Mouse (Mus musculus): ENCODE measurements around the gene Ier2. TPM values are rescaled to one million over a fixed set of nuclear protein-coding genes. Genes with fewer than 3 reads are reported as not detected.

Ier2 gene
- polyA plus RNA-seq, 1 experiment from 2014 or later, result 69.5 TPM

- peaks cover 12% of the 10 kb centered on the region for H3K4me1 ChIP-seq (ENCODE audit: control insufficient read depth, insufficient read depth, low read length)
- peak overlapping the region; percentile 79 for H3K4me2 ChIP-seq (ENCODE audit: low read depth, low read length)
- H3K9me3 ChIP-seq (replicated peaks; ENCODE audit: control insufficient read depth, low read length), result no peaks in the 10 kb centered on the region
- peak overlapping the region; percentile 58 for H3K4me3 ChIP-seq (replicated peaks; ENCODE audit: low read length)
- H3K27me3 ChIP-seq (ENCODE audit: control insufficient read depth, insufficient read depth, low read length), result no peaks in the 10 kb centered on the region
- WGBS, result under 1% methylated on average over 106 of the region's 106 CpGs
- H3K9ac ChIP-seq (ENCODE audit: low read length), result peak overlapping the region; percentile 81
- no peaks in the 10 kb centered on the region for H3K36me3 ChIP-seq (ENCODE audit: control insufficient read depth, insufficient read depth, low read length)
- peak overlapping the region; percentile 89 for H3K27ac ChIP-seq (ENCODE audit: low read length)
- ATAC-seq (ENCODE audit: insufficient read depth, low FRiP score), result peak; percentile 97
Observed at GRCm38 (mm10) chr8:84639162-84640009, 23.3 kb downstream of the Ier2 start.

DNA sequence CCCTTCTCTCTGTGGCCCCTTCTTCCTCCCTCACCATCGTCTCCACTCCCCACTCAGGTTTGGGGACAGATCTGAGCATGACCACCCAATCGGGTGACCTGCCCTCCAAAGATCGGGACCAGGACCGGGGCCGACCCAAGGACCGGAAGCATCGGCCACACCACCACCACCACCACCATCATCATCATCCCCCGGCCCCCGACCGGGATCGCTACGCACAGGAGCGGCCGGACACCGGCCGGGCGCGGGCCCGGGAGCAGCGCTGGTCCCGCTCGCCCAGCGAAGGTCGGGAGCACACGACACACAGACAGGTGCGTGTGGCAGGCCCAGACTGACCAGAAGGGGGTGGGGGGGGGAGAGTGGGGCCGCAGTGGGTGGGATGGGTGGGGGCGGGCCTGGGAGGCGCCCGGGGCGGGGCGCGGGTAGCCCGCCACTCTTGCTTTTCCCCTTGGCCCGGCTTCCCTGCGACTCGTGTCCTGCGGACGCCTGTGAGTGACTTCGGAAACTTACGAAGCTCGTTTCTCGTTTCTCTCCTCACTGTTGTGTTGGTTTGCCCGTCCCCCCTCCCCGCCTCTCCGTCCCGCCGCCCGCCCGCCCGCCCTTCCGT is 24.0 kb downstream of the Ier2 start:
- Histone ChIP-seq H3K9me3 (replicated peaks; ENCODE audit: control insufficient read depth, low read length) (no peaks in the 10 kb centered on the region), H3K27me3 (ENCODE audit: control insufficient read depth, insufficient read depth, low read length) (no peaks in the 10 kb centered on the region), H3K4me2 (ENCODE audit: low read depth, low read length) (peak overlapping the region; percentile 79), H3K4me1 (ENCODE audit: control insufficient read depth, insufficient read depth, low read length) (peaks cover 12% of the 10 kb centered on the region), H3K27ac (ENCODE audit: low read length) (peak overlapping the region; percentile 89), H3K9ac (ENCODE audit: low read length) (peak overlapping the region; percentile 81), H3K36me3 (ENCODE audit: control insufficient read depth, insufficient read depth, low read length) (no peaks in the 10 kb centered on the region), H3K4me3 (replicated peaks; ENCODE audit: low read length) (peak overlapping the region; percentile 58)
- ATAC-seq (ENCODE audit: insufficient read depth, low FRiP score), result peak; percentile 23
- WGBS, result under 1% methylated on average over 40 of the region's 52 CpGs

- Histone ChIP-seq H3K4me3 (replicated peaks; ENCODE audit: low read length) (peak overlapping the region; percentile 58), H3K4me2 (ENCODE audit: low read depth, low read length) (peak overlapping the region; percentile 79), H3K27ac (ENCODE audit: low read length) (peak overlapping the region; percentile 89; the same call in 1 of the 2 replicates), H3K27me3 (ENCODE audit: control insufficient read depth, insufficient read depth, low read length) (no peaks in the 10 kb centered on the region), H3K36me3 (ENCODE audit: control insufficient read depth, insufficient read depth, low read length) (no peaks in the 10 kb centered on the region), H3K9me3 (replicated peaks; ENCODE audit: control insufficient read depth, low read length) (no peaks in the 10 kb centered on the region), H3K4me1 (ENCODE audit: control insufficient read depth, insufficient read depth, low read length) (peaks cover 12% of the 10 kb centered on the region), H3K9ac (ENCODE audit: low read length) (peak overlapping the region; percentile 81)
- ATAC-seq (ENCODE audit: insufficient read depth, low FRiP score), result no peak
- 38% methylated on average over 8 of the region's 8 CpGs for WGBS
Observed at GRCm38 (mm10) chr8:84637946-84638554, 24.6 kb downstream of the Ier2 start.

GRCm38 (mm10) chr8:84636051-84636691 is 26.5 kb downstream of the Ier2 start:
- WGBS, result 82% methylated on average over 17 of the region's 17 CpGs
- ATAC-seq (ENCODE audit: insufficient read depth, low FRiP score), result no peak
- H3K9me3 ChIP-seq (replicated peaks; ENCODE audit: control insufficient read depth, low read length), result peaks cover 3% of the 10 kb centered on the region; the same call in 1 of the 2 replicates
- no peaks in the 10 kb centered on the region for H3K27me3 ChIP-seq (ENCODE audit: control insufficient read depth, insufficient read depth, low read length)
- H3K4me1 ChIP-seq (ENCODE audit: control insufficient read depth, insufficient read depth, low read length), result peaks cover 12% of the 10 kb centered on the region
- no peak overlapping the region for H3K27ac ChIP-seq (ENCODE audit: low read length)
- H3K36me3 ChIP-seq (ENCODE audit: control insufficient read depth, insufficient read depth, low read length), result no peaks in the 10 kb centered on the region
- H3K4me2 ChIP-seq (ENCODE audit: low read depth, low read length), result no peak overlapping the region
- no peak overlapping the region for H3K4me3 ChIP-seq (replicated peaks; ENCODE audit: low read length)
- no peak overlapping the region for H3K9ac ChIP-seq (ENCODE audit: low read length)

GRCm38 (mm10) chr8:84635397-84636050 is 27.1 kb downstream of the Ier2 start:
- WGBS, result 65% methylated on average over 14 of the region's 14 CpGs
- H3K9ac ChIP-seq (ENCODE audit: low read length), result no peak overlapping the region

GRCm38 (mm10) chr8:84634849-84635304 is 27.8 kb downstream of the Ier2 start:
- no peak for ATAC-seq (ENCODE audit: insufficient read depth, low FRiP score)
- Histone ChIP-seq H3K4me1 (ENCODE audit: control insufficient read depth, insufficient read depth, low read length) (peaks cover 9% of the 10 kb centered on the region), H3K4me3 (replicated peaks; ENCODE audit: low read length) (no peak overlapping the region), H3K9me3 (replicated peaks; ENCODE audit: control insufficient read depth, low read length) (peaks cover 3% of the 10 kb centered on the region; the same call in 1 of the 2 replicates), H3K4me2 (ENCODE audit: low read depth, low read length) (no peak overlapping the region), H3K27me3 (ENCODE audit: control insufficient read depth, insufficient read depth, low read length) (no peaks in the 10 kb centered on the region), H3K9ac (ENCODE audit: low read length) (peak overlapping the region; percentile 32; the same call in 1 of the 2 replicates), H3K36me3 (ENCODE audit: control insufficient read depth, insufficient read depth, low read length) (no peaks in the 10 kb centered on the region), H3K27ac (ENCODE audit: low read length) (no peak overlapping the region)
- 53% methylated on average over 9 of the region's 9 CpGs for WGBS

More at GRCm38 (mm10) chr8:84635397-84636050, 27.1 kb downstream of the Ier2 start:
- no peaks in the 10 kb centered on the region for H3K27me3 ChIP-seq (ENCODE audit: control insufficient read depth, insufficient read depth, low read length)
- ATAC-seq (ENCODE audit: insufficient read depth, low FRiP score), result no peak
- H3K9me3 ChIP-seq (replicated peaks; ENCODE audit: control insufficient read depth, low read length), result peaks cover 3% of the 10 kb centered on the region; the same call in 1 of the 2 replicates
- no peak overlapping the region for H3K4me3 ChIP-seq (replicated peaks; ENCODE audit: low read length)
- peaks cover 12% of the 10 kb centered on the region for H3K4me1 ChIP-seq (ENCODE audit: control insufficient read depth, insufficient read depth, low read length)
- no peaks in the 10 kb centered on the region for H3K36me3 ChIP-seq (ENCODE audit: control insufficient read depth, insufficient read depth, low read length)
- no peak overlapping the region for H3K4me2 ChIP-seq (ENCODE audit: low read depth, low read length)
- no peak overlapping the region for H3K27ac ChIP-seq (ENCODE audit: low read length)

DNA sequence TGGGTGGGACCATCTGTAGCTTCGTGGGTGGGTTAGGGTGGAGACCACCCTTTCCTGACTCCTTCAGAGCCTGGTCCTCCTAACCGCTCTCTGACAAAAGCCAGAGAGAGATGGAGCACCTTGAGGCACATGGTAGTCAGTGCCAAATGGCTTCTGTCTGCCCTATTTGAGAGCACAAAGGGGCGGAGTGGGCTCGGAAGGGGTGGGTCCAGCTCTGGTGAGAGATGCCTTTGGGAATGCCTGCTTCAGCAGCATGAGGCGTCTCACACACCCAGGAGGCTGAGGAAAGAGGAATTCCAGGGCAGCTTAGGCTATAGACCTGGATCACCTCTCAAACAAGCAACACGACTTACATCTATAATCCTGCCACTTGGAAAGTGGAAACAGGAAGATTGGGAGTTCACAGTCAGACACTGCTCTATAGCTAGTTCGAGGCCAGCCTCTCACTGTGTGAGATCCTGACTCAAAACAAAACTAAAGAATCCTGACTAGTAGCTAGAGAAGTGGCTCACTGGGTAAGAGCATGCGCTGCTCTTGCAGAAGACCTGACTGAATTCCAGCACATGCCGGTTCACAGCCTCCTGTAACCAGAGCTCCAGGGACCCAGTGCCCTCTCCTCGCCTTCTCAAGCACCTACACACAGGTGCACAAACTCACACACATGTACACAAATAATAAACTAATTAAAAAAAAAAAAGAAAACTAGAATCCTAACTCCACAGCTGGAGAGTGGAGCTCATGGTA is 28.6 kb downstream of the Ier2 start:
- H3K4me3 ChIP-seq (replicated peaks; ENCODE audit: low read length), result no peak overlapping the region

GRCm38 (mm10) chr8:84631813-84632212 is 30.8 kb downstream of the Ier2 start:
- no peak for ATAC-seq (ENCODE audit: insufficient read depth, low FRiP score)
- Histone ChIP-seq H3K9ac (ENCODE audit: low read length) (no peak overlapping the region), H3K4me2 (ENCODE audit: low read depth, low read length) (no peak overlapping the region), H3K4me3 (replicated peaks; ENCODE audit: low read length) (no peak overlapping the region), H3K27ac (ENCODE audit: low read length) (no peak overlapping the region), H3K36me3 (ENCODE audit: control insufficient read depth, insufficient read depth, low read length) (no peaks in the 10 kb centered on the region), H3K27me3 (ENCODE audit: control insufficient read depth, insufficient read depth, low read length) (no peaks in the 10 kb centered on the region), H3K9me3 (replicated peaks; ENCODE audit: control insufficient read depth, low read length) (peaks cover 3% of the 10 kb centered on the region; the same call in 1 of the 2 replicates), H3K4me1 (ENCODE audit: control insufficient read depth, insufficient read depth, low read length) (peaks cover 6% of the 10 kb centered on the region; the same call in 1 of the 2 replicates)
- 85% methylated on average over 4 of the region's 4 CpGs for WGBS

More for the DNA sequence above, 28.6 kb downstream of the Ier2 start:
- H3K27me3 ChIP-seq (ENCODE audit: control insufficient read depth, insufficient read depth, low read length), result no peaks in the 10 kb centered on the region
- no peak for ATAC-seq (ENCODE audit: insufficient read depth, low FRiP score)
- H3K9ac ChIP-seq (ENCODE audit: low read length), result no peak overlapping the region
- no peak overlapping the region for H3K27ac ChIP-seq (ENCODE audit: low read length)
- H3K36me3 ChIP-seq (ENCODE audit: control insufficient read depth, insufficient read depth, low read length), result no peaks in the 10 kb centered on the region
- 47% methylated on average over 10 of the region's 10 CpGs for WGBS
- H3K4me2 ChIP-seq (ENCODE audit: low read depth, low read length), result no peak overlapping the region
- H3K9me3 ChIP-seq (replicated peaks; ENCODE audit: control insufficient read depth, low read length), result peaks cover 3% of the 10 kb centered on the region; the same call in 1 of the 2 replicates
- peaks cover 9% of the 10 kb centered on the region for H3K4me1 ChIP-seq (ENCODE audit: control insufficient read depth, insufficient read depth, low read length)

Data from stomach, embryonic 16.5 days (tissue).